Mouse (Mus musculus) layer of hippocampus, adult 11-12 months (tissue): ENCODE measurements at regions not wholly inside any gene's neighbourhood (a gene's known extent, or its start where the extent isn't known, plus 50 kb on each side); places are given as distances from the start of the nearest gene placed in this dataset.

ENCODE experiments used
- DNase-seq: peaks from one replicate; pipeline ENCODE4 v3.0.0; 2022; ENCODE audit warnings: low spot score

DNA sequence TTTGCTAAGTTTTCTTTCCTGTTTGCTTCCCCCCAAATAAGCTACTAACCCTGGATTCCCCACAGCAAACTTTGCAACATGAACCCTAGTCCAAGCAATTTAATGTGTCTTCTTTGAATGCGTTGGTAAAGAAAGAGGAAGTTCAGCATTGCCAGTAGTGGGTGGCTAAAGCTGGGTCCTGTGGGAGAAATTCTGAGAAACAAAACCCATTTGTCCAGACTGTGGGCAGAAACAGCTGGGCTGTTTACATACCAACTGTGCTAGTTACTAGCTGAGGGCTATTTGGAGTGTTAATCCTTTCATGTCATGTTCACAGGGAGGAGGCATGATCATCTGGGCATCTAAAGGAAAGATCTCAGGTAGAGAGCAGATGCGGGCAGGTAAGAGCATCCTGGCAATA, 51.8 kb upstream of the 1190002N15Rik start:
- DNase-seq = no peak

DNA sequence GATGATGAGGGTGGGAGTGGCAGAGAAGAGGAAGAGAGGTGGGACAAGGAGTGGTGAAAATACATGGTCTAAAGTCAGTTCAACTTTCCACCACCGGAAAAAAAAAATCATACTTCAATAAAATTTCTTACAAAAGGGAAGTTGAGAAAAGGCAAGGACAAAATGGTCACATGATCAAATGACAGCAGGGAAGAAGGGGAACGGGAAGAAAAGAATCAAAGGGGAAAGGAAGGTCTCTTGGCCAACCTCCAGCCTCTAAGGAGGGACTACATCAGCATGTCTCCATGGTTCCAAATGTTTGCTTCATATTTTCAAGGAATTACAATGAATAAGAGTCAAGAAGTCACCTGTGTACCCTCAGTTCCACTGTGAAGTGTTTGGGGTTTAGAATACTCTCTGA, 64.7 kb upstream of the Slc9a9 start:
- no peak for DNase-seq

DNA sequence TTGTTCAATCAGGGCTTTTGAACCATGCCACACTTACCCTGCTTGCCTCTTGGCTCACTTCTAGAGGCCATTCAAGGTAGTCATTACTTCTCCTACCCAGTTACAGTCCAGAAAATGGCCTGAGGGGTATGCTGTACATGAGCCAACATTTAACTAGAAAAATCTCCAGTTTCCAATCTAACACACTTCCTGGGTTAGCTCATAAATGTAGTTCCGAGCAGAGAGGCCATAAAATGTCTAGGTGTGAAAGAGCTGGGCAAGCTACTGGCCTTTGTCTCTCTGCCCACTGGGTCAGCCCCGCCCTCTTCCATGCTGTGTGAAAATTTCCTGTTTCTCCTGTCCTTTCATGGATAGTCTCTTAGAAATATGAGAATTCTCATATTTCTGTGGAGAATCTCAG, 63.3 kb upstream of the Slc9a9 start:
- DNase-seq = no peak

DNA sequence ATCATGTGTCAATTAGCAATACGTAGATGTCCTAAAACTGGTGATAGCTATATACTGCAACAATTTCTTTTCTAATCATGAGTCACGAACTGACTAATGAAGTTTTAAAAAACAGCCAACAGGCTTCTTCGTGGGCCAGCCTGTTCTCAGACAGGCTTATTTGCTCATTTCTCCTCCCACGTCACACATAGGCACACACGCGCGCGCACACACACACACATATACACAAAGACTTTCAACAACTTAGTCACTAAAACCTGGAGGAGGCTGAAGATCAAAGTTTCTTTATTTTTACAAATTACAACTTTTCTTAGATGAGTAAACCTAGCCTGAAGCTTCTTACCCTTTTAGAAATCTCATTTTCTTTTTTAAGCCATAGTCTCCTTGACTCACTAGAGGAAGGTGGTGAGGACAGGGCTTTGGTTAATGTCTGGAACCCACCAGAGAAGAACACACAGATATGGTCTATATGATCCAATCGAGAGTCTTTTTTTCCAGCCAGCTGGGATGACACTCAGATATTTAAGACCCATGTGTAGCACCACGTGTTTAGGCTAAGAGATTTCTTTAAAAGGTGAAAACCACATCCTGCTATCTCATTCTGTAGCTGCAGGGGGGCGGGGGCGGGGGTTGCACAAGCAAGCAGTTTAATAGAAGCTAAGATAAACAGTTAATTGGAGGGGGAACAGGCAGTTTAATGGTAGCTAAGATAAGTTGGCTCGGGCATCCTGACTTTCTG, 62.5 kb upstream of the Slc9a9 start:
- no peak for DNase-seq

DNA sequence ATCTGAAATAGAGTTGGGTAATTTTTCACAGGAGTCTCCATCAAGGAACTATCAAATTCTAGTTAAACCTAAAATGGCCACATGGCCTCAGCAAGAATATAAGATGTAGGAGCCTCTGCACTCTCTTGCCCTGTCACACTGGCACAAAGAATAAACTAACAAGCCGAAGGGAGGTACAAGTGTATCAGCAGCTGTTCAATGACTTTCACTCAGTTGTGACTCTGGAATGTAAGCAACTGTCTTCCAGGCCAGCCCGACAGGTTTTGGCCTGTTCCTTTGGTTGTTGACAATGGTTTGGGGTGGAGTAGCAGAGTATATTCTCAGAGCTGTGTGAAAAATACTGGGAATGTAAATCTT, 62.0 kb upstream of the Slc9a9 start:
- no peak for DNase-seq

DNA sequence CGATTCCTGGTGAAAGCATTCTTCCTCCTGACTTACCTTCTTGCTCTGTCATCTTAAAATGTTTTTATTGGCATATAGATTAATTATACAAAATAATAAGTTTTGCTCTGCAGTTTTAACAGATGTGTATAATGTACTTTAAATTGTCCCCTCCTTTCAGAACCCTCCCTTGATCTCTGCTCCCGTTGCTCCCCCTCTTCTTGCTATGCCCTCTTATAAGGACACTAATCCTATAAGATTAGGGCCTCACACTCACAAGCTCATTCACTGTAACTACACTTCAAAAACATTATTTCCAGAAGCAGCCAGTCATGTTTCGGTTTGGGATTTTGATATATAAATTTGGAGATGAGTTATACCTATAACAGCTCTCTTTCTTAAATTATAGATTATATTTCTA, 59.6 kb upstream of the Slc9a9 start:
- DNase-seq = no peak

DNA sequence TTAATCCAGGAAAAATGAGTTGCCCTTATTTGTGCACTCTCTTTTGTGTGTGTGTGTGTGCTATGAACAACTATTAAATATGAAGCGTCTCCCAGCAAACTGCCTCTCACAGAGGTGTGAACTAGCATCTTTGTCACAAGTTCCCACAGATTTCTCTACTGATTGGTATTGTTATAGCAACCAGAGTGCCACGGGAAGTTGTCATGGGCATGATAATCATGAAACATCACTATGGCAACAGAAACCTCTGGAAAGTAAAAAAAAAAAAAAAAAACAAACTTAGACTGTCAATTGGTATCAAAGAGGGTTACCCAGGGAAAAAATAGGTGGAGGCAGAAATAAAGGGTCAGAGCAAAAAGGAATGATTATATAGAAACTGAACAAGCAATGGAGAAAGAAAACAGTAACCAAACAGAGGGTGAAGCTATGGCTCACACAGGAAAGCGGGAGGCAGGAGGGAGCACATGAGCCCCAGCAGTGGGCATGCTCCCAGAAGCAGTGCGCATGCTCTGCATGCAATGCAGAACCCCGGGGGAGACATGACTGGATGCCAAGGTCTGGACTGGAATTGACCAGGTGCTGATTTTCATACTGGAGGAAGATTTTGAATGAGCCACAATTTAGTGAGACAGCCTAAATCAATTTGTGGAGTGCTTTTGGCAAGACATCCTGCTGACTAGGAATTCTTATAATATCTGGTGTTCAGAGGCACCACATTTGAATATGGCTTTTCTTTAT, 58.9 kb upstream of the Slc9a9 start:
- peak; percentile 17 for DNase-seq

DNA sequence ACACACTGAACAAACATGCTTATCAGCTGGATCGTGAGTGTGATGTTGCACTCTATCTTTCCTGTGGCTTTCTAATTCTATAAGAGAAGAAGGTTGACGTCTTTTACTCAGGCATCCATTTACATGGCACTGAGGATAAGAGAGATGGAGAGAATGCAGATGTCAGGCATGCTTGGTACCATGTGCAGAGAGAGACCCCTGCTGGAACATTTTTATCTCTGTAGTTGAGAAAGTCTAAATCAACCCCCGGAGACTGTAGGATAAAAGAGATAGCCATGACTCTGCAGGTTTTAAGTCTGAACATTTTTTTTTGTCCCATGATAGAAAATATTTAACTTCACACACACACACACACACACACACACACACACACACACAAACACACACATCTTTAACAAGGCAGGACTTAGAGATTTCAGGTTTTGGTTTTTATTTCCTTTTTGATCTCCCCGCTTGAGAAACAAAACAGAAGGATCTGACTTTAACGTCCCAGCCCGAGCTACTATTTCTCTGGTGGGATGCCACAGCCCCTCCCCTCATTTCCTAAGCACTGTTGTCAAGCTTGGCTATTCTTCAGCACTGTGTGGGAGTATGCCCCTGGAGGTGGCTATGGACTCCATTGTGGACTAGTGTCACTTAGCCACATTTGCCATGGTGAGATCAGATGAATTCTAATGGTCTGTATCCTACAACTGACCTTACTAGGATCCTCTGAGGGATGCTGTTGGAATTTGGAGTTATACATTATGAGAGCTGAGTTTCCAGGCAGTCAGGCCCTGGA, 55.6 kb upstream of the Slc9a9 start:
- peak; percentile 72 for DNase-seq

DNA sequence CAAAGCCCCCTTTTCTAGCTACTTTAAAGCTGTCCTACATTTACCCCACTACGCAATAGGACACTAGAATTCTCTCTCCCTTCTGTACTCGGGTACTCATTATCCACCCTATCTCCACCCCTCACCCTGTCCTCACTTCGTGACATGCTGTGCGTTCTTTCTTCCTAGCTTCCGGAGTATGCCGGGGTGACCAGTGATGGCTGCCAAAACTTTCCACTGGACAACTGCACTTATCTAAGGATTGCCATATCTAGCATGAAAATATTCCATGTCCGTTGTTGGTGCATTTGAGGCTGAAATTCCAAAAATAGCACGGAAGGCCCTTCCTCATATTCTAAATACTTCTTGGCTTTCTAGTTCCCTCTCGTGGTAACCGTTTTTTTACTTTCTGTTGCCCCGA, 54.5 kb upstream of the Slc9a9 start:
- DNase-seq = no peak

DNA sequence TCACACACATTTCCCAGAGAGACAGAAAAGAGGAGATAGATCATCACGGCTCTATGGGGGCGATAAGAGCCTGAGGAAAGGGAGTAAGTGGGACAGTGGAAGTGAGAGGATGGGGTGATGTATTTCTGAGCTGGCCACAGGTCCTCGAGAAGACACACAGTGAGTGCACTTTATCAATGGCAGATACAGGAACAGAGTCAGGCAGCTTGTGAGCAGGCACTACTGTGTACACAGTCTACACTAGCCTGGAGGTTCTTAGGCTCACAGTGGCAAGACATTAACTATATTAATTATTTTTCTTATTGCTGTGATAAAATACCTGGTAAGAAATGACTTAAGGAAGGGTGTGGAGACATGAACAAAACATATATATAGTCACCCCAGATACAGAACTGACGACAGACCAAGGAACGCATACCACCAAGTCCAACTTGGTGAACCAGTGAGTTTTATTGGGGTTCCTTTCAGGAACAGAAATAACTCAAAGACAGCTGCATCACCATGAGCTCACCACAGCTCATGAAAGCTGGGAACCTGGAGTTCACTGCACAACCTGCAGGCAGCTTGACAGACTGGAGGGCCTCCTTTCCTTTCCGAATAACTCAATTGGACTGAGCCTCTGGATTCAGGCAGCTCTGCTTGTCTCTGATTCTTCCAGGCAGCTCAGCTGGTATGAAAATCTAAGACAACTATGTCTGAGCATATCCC, 51.5 kb upstream of the Slc9a9 start:
- DNase-seq = no peak
